Mouse (Mus musculus) cerebellum, adult 11-12 months (tissue): ENCODE measurements around the gene Pim3.
A peak's percentile ranks its signal among the peaks of the same experiment; 100 is the strongest.

Experiments used
- DNase-seq: peaks from one replicate; pipeline ENCODE4 v3.0.0; 2022

Pim3 gene

DNA sequence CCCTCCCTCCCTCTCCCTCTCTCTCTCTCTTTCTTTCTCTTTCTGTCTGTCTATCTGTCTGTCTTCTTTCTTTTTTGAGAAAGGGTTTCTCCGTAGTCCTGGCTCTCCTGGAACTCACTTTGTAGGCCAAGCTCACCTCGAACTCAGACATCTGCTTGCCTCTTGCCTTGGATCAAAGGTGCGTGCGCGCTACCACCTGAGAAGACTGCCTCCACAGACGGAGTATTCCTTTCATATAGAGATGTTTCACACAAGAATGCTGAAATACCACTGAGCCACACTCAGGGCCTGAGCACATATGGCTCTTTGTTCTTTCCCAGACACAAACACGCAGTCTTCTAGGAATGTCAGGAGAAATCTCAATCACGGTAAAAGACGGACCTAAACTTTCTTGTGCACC, 21.4 kb downstream of the Pim3 start:
- no peak for DNase-seq

DNA sequence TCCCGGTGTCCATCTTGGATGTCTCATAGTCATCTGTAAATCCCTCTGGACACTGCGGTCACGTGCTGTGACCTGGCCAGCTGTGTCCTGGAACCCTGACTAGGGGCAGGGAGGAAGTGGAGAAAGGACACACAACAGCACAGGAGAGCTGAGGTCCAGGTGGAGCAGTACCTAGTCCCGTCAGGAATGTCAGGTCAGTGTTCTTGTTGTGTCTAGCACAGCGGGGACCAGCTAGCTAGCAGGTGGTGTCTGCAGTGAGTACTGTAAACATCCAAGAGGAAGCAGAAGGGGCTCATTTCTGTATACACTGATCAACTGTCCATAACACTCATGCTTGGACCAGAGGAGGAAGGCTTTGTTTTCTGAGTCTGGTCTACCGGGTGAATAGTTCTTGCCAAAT, 23.4 kb downstream of the Pim3 start:
- no peak for DNase-seq

DNA sequence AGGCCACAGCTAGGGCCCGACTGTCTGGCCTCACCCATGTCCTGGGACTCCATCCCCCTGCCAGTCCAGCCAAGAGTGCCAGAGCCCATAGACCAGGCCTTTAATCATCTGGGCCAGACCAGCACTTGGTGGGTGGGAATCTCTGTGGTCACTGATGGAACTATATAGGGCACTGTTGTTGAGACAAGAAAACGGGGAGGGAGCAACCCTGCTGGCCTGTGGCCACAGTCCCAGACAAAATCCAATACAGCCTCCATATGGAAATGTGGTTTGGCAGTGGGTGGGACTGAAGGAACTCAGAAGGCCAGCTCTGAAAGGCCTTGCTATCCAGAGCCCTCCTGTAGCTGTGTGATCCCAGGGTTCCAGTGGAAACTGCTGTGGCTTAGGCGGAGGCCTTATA, 27.0 kb downstream of the Pim3 start:
- no peak for DNase-seq

DNA sequence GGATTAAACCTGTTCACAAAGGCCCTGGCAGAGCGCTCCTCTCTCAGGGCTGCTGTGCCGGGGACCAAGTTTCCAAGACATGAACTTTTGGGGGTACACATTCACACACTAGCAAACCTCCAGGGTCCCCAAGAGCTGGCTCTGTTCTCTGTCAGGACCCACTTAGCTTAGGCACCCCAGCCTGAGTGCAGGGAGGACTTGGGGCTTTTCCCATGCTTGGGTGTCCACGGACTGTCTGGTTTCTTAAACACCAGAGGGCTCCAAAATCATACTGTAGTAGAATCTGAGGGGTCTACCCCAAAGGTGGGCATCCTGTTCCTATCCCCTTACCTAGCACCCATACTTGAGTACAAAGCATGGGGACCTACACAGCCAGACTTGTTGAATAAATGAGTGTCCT, 28.0 kb downstream of the Pim3 start:
- DNase-seq, result no peak

DNA sequence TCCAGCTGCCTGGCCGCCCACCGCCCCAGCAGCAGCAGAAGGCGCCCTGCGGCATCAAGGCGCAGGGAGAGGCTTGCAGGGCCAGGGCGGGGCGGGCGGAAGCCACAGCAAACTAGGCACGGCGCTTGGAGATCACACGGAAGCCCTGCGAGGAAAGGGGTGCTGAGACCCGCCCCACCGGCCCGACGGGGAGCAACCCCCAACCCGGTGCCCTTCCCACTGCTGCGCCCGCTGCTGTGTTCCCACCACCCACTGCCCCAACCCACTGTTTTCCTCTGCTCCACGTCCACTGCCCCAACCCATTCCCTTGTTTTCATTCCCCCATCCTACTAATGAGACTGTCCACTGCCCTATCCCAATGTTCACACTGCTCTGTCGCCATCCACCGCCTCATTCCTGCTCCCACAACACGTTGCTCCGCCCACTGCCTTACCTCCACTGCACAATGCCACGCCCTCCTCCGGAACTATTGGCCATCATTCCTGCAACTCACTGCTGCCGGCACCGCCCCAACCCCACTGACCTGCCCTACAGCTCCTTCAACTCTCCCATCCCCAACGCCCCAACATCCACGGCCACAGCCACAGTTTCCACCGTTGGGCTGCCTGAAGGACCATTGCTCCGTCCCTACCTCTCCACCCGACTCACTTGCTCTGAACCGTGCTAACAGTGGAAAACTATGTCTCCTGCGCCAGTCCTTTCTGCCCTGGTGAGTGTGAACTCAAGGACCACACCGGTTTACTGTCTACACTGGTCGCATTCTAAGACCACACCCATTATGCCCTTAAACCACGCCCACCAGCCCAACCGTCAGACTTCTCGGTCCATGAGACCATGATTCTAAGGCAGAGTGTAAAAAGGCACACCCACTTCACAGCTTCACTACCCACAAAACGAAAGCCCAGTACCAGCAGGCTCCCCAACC, 29.0 kb downstream of the Pim3 start:
- peak; percentile 88 for DNase-seq

DNA sequence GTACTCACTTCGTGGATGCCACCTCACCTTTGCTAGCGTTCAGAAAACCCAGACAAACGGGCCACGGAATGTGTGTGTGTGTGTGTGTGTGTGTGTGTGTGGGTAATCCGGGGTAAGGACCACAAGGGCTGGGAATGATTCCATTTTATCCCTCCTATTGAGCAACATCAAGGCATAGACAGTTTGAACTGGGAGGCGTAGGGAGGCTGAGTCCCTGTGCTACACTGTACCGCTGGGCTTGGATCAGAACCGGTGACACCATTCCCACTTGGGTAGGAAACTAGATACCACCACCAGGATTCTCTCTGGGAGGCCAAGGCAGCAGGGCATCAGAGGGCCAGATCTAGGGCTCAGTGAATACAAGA, 29.7 kb downstream of the Pim3 start:
- DNase-seq, result no peak

DNA sequence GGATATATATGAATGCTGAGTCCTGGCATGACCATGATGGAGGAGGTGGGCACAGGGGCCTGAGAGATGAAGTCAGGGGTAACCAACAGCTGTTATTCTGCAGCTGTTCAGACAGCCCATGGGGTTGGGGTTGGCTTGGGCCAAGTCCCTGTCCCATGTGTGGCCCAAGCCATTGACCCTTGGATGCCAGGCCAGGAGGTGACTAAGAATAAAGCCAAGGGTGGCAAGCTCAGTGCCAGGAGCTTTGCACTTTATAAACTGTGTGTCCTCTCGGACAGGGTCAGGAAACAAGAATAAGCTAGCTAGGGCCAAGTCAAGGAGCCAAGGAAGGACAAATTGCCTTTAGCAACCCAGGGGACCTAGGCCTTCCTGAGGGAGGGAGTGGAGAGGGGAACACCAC, 30.3 kb downstream of the Pim3 start:
- no peak for DNase-seq

DNA sequence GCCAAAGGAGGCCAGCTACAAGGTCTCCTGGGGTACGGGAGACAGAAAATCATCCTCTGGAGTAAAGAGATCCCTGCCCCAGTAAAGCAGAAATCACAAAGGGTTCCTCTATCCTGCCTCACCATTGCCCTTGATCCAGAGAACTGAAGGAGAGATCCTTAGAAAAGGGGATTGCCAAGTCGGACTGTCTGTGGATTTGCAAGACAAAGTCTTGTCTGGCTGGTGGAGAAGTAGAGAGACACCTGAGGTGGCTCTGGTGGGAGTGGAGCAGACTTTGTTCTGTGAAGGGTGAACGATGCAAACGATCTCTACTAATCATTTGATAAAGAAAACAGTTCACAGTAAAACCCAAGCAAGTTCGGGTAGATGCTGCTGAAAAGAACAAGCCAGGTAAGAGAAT, 30.9 kb downstream of the Pim3 start:
- no peak for DNase-seq

DNA sequence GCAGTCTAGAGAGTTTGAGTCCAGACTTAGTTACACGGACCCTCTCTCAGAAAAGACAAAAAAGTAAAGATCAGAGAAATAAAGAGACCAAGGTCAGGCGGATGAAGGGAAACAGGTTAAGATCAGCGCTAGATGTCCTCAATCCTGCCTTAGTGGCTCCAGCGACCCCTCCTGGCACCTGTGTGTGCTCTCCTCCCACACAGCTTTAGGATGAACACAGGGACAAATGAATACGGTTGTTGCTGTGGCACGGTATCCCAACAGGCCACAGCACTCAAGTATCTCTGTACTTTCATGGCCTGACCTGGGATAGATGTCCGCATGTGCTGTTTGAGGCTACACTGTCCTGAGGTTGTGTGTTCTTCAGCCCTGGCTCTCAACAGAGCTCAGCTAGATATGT, 33.1 kb downstream of the Pim3 start:
- DNase-seq, result no peak

DNA sequence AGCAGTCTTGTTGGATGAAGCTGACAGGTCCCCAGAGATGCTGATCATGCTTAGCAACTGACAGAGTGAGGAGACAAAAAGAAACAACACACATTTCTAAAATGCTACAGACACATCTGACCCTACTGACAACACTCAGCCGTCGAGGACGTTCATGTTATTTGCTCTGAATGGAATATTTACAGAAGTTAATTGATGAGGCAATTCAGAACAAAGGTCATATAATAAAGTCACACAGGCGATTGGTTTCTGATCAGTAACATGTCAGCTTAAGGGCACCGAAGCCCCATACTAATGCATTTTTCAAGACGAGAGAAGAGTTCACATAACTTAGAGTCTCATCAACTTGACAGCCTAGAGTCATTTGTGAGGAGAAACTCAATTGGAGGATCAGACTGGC, 33.9 kb downstream of the Pim3 start:
- DNase-seq, result no peak

DNA sequence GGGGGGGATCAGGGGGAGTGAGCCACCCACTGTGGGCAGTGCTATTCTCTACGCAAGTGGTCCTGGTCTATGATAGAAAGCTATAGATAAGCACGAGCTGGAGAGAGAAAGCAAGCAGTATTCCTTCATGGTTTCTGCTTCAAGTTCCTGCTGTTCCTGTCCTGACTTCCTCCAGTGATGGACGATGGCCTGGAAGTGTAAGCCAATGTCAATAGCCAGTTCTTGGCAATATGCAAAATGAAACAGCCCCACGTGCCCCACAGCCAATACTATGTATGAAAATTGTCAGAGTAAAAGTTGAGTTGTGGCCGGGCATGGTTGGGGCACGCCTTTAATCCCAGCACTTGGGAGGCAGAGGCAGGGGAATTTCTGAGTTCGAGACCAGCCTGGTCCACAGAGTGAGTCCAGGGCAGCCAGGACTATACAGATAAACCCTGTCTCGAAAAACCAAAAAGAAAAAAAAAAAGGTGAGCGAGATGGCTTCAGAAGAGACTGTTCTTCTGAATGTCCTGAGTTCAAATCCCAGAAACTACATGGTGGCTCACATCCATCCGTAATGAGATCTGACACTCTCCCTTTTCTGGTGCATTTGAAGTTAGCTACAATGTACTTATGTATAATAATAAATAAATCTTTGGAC, 34.5 kb downstream of the Pim3 start:
- DNase-seq, result no peak

DNA sequence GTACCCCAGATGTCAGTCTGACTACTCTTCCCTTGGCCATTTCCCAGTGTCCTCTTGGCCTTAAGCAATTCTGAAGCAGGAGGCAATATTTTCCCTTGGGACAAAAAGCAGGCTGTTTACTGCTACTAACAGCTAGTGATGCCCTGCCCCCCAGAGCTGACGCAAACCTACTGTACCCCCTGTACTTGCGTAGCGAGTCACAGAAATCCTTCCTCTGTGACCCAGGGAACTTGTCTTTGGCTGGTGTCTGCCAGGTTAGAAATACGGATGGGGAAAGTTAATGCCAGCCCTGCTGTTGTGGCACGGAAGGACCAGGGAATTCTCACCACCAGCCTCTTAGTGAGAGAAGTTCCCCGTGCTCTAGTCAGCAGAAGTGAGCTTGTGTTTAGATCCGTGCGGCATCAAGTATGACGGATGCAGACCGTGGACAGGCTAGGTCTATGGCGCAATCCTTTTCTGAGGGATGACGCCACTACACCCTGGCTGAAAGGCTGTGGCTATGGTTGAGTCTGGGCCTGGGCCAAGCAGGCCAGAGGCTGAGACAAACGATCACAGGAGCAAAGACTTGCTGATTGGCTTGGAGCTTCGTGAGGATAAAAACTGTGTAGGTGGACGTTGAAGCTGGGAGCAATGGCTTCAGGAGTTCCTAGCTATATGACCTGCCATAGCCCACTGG, 40.4 kb downstream of the Pim3 start:
- DNase-seq, result no peak

DNA sequence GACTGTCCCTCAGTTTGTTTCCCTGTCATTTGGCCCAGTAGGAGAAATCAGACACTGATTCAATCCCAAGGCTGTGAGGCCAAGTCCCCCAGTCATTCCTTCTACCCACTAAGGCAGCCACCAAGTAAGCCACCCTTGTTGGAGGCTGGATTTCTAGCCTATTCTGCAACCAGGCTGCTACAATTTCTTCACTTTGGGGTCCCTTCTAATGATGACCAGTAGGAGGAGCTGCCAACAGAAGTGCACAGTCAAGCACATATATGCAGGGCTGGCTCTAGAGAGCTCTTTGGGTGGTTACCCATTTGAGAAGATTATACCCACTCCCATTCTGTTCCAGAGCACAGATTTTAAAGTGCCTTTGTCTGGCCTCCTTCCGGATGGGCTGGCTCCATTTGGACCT, 41.1 kb downstream of the Pim3 start:
- no peak for DNase-seq

DNA sequence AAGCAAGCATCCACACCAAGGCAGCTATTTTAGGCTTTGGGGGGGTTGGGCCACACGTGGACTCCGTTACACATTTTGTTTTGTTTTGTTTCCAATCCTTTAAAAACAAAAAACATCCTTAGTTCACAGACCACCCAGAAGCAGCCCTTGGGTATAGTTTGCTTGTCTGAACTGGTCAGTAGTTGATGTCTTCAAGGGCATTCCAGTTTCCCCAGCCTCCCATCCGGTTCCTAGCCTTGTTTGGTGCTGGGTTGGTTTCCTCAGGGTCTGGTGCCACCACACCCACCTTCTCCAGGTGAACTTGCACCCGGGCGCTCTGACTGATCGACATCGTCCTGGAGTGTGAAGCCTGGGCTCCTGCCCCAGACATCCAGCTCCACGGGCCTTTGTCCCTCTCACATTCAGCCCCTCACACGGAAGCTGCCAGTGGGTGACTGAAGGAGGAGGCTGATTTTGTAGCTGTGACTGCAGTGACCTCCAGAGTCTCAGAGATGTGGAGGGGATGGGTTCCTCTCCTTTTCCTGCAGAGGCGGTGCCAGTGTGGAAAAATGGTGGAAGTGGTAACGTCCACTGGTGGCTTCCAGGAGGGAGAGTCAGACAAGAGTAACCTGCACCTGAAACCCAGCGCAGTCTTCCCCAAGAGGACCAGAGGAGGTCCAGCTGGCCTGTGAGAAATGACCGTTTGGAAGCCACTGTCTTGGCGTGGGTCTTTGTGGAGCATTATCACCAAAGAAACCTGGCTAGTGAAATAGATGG, 42.2 kb downstream of the Pim3 start:
- DNase-seq, result no peak

DNA sequence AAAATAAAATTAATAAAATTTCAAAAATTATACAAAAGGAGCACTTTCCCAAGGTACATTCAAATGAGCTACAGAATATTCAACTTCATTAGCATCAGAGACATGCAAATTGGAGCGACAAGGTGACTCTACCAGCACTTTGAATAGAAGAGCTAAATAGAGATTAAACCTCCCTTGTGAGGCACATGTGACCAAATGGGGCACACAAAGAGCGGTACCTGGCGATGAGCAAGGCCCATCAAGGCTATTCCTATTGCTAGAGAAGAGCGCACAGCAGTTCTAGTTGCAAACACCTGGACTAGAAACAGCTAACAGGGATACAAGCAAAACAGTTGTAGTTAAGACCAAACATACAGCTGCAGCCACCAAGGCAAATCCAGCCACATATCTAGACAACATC, 44.4 kb downstream of the Pim3 start:
- DNase-seq, result no peak

DNA sequence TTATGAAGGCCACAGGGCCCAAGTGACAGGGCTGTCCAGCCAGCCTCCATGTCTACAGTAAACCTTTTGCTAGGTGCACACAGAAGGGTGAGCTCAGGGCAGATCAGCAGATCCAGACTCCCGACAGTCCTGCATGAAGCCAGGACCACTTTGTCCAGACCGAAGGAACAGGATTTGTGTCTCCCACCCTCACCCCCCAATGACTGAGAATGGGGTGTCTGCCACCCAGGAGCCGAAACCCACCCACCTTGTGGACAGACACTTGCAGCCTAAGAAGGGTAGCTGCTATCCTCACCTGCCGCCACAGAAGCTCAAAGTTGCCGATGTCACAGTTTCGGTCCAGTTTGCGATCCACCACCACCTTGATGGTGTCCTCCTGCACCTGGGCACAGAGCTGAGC, 53.1 kb downstream of the Pim3 start:
- DNase-seq, result no peak
